Mouse (Mus musculus) ovary, adult 10 weeks (tissue): ENCODE results near the gene Gm15023. TPM values are rescaled to one million over a fixed set of nuclear protein-coding genes. Genes with fewer than 3 reads are reported as not detected.

Experiments used
- polyA plus RNA-seq: library from polyadenylated mRNA; stranded (reverse); fragments of 350-450 nt; fragmentation: Illumina TruSeq; extraction: RNeasy Lipid Tissue Mini Kit (QIAGEN cat#74804); gene quantifications from one replicate; pipeline ENCODE4 v1.2.3, GENCODE M21; 2014

The Gm15023 gene
- not detected for polyA plus RNA-seq

DNA sequence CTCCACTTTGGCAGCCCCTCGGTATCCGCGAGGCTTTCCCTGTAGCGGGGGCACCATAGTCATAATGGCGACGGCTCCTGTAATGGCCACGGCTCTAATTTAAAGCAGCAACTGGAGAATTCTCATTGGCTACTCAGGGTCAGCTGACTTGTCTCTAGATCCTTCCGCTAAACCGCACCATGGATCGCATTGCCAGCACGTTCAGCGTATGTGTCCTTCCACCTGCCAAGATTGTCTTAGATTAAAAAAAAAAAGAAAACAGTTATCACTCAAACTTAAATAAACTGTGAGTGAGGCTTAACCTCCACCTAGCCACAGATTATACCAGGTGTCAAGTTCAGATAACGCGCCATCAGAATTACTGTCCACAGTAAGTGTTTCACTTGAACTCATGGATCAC is at the start of gene Gm15023:
TSS of gene Gm15023 (minus strand) at position 101 of the 400 bp plus-strand sequence.

DNA sequence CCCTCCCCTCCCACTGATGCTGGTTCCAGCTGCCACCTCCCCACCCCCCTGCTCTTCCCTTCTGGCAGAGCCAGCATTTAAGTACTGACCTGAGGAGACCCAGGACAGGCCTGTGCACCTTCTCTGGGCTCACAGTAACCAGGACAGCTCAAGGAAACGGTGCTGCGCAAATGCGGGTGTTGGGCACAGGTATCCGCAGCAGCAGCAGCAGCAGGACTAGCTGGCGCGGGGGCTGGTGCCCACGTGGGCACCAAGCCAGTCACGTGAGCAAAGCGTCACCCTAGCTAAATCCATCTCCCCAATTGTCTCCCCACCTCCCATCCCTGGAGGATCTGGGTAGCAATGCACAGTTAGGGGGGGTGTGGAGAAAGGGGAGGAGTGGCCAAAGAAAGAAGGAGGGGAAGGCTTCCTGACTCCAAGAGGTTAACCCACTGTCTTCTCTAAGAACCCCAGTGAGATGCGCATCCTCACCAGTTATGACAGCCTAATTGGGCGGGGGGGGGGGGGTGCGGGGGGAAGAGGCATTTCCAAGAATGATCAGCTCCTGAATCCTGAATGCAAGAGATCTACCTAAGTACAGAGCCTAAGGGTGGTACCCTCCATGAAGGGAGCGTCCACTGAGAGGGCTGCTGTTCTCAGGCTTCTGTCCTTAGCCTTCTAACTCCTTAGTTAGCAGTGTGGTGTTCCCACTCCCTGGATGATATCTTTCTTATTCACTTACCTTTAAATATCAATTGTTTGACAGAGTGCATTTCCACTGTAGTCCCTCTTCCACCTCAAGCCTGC is 33.2 kb upstream of the Gm15023 start, which contains the start of gene Tceal6:
TSS of gene Tceal6 (minus strand) at position 252 of the 786 bp plus-strand sequence.

Other genes with a start within 250 kb of the Gm15023 start
- gene Nxf2, start 212.9 kb downstream of the Gm15023 start, polyA plus RNA-seq, result 4.3 TPM
- 78.5 TPM for gene Zmat1, start 168.4 kb downstream of the Gm15023 start, polyA plus RNA-seq
- 1.6 TPM for gene Tceal6, start 33.1 kb upstream of the Gm15023 start, polyA plus RNA-seq
- not detected for gene Pramel3, start 124.7 kb upstream of the Gm15023 start, polyA plus RNA-seq
- gene Gm5128, start 195.7 kb upstream of the Gm15023 start, polyA plus RNA-seq, result not detected